Mouse (Mus musculus) lung, postnatal 4 days (tissue): ENCODE measurements around the gene Commd4.
"Not testable (repeated sequence)": the region's sequence is repeated elsewhere in the genome, so short reads cannot be mapped to it uniquely, and the experiment has no call there.

Experiments used
- DNase-seq, 2 experiments: peaks; one replicate each; pipeline ENCODE4 v3.0.0; 2021

Gene Commd4

GRCm38 (mm10) chr9:57158013-57158470 is at the start of gene Commd4:
Gene Commd4, minus strand, starts transcription at chr9:57158331.
- DNase-seq: peak; percentile 86 to 91

- no peak for DNase-seq
These were observed 48.8 kb upstream of the Commd4 start for GRCm38 (mm10) chr9:57206896-57207295.

- not testable (repeated sequence) for DNase-seq
These were observed 45.4 kb upstream of the Commd4 start for GRCm38 (mm10) chr9:57203571-57203970.

GRCm38 (mm10) chr9:57202981-57203380 is 44.9 kb upstream of the Commd4 start:
- no peak for DNase-seq

GRCm38 (mm10) chr9:57197414-57197813 is 39.3 kb upstream of the Commd4 start:
- DNase-seq: no peak

- DNase-seq: no peak
These were observed 38.6 kb upstream of the Commd4 start for GRCm38 (mm10) chr9:57196708-57197107.

GRCm38 (mm10) chr9:57168411-57168810 is 10.3 kb upstream of the Commd4 start:
- no peak for DNase-seq

GRCm38 (mm10) chr9:57166173-57166572 is 8.0 kb upstream of the Commd4 start:
- DNase-seq: no peak

- DNase-seq: no peak
These were observed 5.0 kb upstream of the Commd4 start for GRCm38 (mm10) chr9:57163137-57163536.

GRCm38 (mm10) chr9:57162496-57162895 is 4.4 kb upstream of the Commd4 start:
- DNase-seq: no peak

GRCm38 (mm10) chr9:57158506-57158905 is 375 bp upstream of the Commd4 start:
- no peak for DNase-seq

GRCm38 (mm10) chr9:57157499-57157898 is 632 bp downstream of the Commd4 start:
- DNase-seq: no peak

- no peak for DNase-seq
These were observed 1.3 kb downstream of the Commd4 start for GRCm38 (mm10) chr9:57156823-57157222.

- no peak for DNase-seq
These were observed 1.7 kb downstream of the Commd4 start for GRCm38 (mm10) chr9:57156383-57156782.

- no peak for DNase-seq
These were observed 5.8 kb downstream of the Commd4 start for GRCm38 (mm10) chr9:57152331-57152730.

GRCm38 (mm10) chr9:57150192-57150591 is 7.9 kb downstream of the Commd4 start:
- no peak for DNase-seq

GRCm38 (mm10) chr9:57149021-57149420 is 9.1 kb downstream of the Commd4 start:
- no peak for DNase-seq

GRCm38 (mm10) chr9:57148144-57148878 is 9.8 kb downstream of the Commd4 start, which contains the start of gene Neil1:
Gene Neil1, minus strand, starts transcription at chr9:57148305.
- DNase-seq: peak; percentile 90 to 93

GRCm38 (mm10) chr9:57147205-57148143 is 10.7 kb downstream of the Commd4 start:
- DNase-seq: peak in 1 of 2 experiments; percentile 22

GRCm38 (mm10) chr9:57146451-57147066 is 11.6 kb downstream of the Commd4 start:
- DNase-seq: no peak

GRCm38 (mm10) chr9:57144830-57145229 is 13.3 kb downstream of the Commd4 start:
- DNase-seq: no peak

GRCm38 (mm10) chr9:57143212-57143611 is 14.9 kb downstream of the Commd4 start:
- DNase-seq: no peak
